Mouse (Mus musculus): ENCODE results near the gene Stard9. TPM values are rescaled to one million over a fixed set of nuclear protein-coding genes. Genes with fewer than 3 reads are reported as not detected.
"Not testable (repeated sequence)": the region's sequence is repeated elsewhere in the genome, so short reads cannot be mapped to it uniquely, and the experiment has no call there.

The Stard9 gene
- polyA plus RNA-seq, 1 experiment from 2014 or later, result 3.2 TPM

DNA sequence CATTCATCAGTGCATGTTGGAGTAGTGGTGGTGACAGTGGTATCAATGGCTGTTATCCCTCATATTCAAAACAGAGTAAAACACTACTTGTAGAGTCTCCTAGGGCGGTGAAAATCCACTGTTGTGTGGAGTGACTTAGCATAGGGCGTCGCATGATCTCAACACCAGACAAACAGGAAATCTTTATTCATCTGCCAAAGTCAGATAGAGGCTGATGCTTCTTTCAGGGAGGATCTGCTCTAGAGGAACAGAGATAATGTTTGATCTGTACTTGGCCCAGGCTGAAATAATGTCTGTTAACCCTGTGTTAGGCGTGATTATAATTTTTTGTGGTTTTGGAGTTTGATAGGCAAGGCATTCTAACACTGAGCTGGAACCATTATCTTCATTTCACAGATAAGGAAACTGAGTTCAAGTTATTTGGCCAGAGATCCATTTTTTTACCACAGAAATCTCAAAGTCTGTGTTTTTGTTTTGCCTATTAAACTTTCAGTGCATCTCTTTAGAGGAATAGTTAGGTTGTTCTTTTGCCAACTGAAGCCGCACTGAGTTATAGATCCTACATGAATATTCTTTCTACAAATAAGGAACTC, 31.7 kb downstream of the Stard9 start:
- no peak for DNase-seq (ENCODE audit: low spot score)
- Histone ChIP-seq H3K9me3 (no peaks in the 10 kb centered on the region), H3K27me3 (ENCODE audit: insufficient read depth, poor library complexity, severe bottlenecking) (no peaks in the 10 kb centered on the region), H3K4me1 (replicated peaks) (no peaks in the 10 kb centered on the region), H3K4me3 (no peak overlapping the region), H3K27ac (no peak overlapping the region), H3K36me3 (no peaks in the 10 kb centered on the region)
- 86% methylated on average over 5 of the region's 5 CpGs for WGBS

DNA sequence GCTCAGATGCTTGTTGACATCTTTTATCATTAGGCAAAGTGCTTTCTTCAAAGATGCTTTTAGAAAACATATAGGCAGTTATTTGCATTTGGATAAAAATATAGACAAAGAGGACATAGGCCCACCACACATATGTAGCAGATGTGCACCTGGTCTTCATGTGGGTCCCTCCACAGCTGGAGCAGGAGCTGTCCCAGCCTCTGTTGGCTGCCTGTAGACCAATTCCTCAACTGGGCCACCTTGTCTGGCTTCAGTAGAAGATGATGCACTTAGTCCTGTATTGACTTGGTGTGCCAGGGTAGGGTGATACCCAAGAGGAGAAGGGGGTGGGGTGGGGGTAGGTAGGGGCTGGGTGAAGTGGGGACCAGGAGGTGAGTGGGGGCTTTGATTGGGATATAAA, 33.8 kb downstream of the Stard9 start:
- no peaks in the 10 kb centered on the region for H3K36me3 ChIP-seq
- no peak overlapping the region for H3K27ac ChIP-seq
- H3K4me1 ChIP-seq (replicated peaks), result no peaks in the 10 kb centered on the region
- H3K4me3 ChIP-seq, result no peak overlapping the region
- no peaks in the 10 kb centered on the region for H3K9me3 ChIP-seq
- DNase-seq (ENCODE audit: low spot score), result no peak
- H3K27me3 ChIP-seq (ENCODE audit: insufficient read depth, poor library complexity, severe bottlenecking), result no peaks in the 10 kb centered on the region

DNA sequence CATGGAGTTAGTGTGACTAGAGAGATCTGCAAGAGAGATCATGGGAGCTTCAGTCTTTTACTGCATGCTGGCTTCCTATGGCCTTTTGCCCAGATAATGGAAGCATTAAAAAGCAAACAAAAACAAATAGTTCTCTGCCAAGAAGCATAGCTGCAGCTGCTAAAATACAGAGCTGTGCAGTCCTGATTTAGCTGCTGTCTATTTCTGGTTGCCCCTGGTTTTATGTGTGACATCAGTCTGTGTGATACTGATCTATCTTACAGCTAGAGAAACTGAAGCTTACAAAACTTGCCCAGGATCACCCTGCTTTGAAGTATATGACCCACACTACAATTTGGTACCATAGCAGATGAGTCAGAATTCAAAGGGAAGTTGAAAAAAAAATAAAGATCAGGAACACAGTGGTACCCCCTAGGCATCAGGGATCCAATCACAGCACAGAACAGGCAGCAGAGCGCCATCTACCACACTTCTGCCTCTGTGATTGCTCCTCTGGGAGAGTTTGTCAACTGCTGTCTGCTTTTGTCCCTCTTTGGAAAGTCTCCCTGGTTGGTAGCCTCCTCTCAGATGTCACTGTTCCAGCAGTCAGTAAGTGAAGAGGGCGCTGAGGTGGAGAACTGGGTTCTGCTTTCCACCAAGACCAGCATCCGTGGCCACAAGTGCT, 34.7 kb downstream of the Stard9 start:
- no peaks in the 10 kb centered on the region for H3K4me1 ChIP-seq (replicated peaks)
- no peak overlapping the region for H3K4me3 ChIP-seq
- H3K27ac ChIP-seq, result no peak overlapping the region
- DNase-seq (ENCODE audit: low spot score), result no peak
- H3K9me3 ChIP-seq, result no peaks in the 10 kb centered on the region
- 79% methylated on average over 3 of the region's 3 CpGs for WGBS
- no peaks in the 10 kb centered on the region for H3K27me3 ChIP-seq (ENCODE audit: insufficient read depth, poor library complexity, severe bottlenecking)
- H3K36me3 ChIP-seq, result no peaks in the 10 kb centered on the region

DNA sequence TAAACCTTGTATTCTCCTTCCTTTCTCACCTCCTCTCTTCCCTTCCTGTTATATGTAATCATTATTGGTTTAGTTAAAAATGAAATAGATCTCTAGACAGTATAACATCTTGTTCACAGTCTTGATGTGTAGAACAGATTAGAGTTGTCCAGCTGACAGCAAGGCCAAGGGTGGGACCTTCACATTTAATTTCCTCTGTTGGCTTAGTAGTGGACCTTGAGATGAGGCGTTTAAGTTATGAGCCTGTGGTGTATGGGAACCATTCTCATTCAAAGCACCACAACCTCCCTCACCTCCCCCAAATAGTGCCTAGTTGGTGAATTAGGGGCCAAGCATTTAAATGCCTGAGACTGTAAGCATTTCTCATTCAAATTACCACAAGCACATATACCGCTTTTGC, 38.5 kb downstream of the Stard9 start:
- no peaks in the 10 kb centered on the region for H3K36me3 ChIP-seq
- H3K4me3 ChIP-seq, result no peak overlapping the region
- 92% methylated on average over 2 of the region's 2 CpGs for WGBS
- no peaks in the 10 kb centered on the region for H3K9me3 ChIP-seq
- no peaks in the 10 kb centered on the region for H3K27me3 ChIP-seq (ENCODE audit: insufficient read depth, poor library complexity, severe bottlenecking)
- no peak overlapping the region for H3K27ac ChIP-seq
- no peak for DNase-seq (ENCODE audit: low spot score)
- H3K4me1 ChIP-seq (replicated peaks), result no peaks in the 10 kb centered on the region

DNA sequence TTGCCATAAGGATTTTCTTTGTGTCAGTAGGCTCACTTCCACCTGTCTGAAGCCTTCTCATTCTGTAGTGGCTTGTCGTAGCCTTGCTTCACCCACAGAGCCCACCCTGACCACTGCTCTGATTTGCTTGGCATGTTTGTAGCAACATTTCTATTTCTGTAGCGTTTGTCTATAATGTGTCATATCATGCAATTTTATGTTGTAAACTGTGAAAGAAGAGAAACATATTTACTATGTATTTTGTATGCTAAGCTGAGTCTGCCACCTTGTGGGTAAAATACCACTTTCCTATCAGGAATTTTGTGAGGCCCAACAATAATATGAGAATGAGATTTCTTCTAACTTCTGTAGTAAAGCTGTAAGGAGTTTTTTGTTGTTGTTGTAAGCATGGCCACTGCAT, 41.3 kb downstream of the Stard9 start:
- Histone ChIP-seq H3K36me3 (no peaks in the 10 kb centered on the region), H3K4me1 (replicated peaks) (no peaks in the 10 kb centered on the region), H3K27me3 (ENCODE audit: insufficient read depth, poor library complexity, severe bottlenecking) (no peaks in the 10 kb centered on the region), H3K27ac (no peak overlapping the region), H3K4me3 (no peak overlapping the region), H3K9me3 (no peaks in the 10 kb centered on the region)
- WGBS, result 84% methylated on average over 2 of the region's 2 CpGs
- no peak for DNase-seq (ENCODE audit: low spot score)

DNA sequence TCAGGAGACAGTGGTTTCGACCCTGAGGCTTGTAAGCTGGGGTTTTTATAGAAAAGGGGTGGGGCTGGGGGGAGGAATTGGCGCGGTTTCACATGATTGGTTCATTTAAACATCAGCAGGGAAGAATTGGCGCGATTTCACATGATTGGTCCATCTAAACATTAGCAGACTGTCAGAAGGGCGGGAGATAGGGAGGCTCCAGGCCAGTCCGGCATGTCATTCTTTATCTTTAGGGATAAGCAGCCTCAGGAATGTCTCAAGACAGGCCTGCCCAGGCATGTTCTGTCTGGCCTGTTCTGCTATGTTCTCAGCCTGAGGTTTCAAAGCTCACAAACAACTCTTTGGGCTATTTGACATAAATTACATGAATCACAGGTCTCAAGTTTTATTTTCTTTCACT, 52.2 kb downstream of the Stard9 start:
- not testable (repeated sequence) for H3K27me3 ChIP-seq (ENCODE audit: insufficient read depth, poor library complexity, severe bottlenecking); DNase-seq (ENCODE audit: low spot score); H3K4me1 ChIP-seq (replicated peaks); H3K27ac ChIP-seq; H3K9me3 ChIP-seq; H3K4me3 ChIP-seq
- WGBS, result 93% methylated on average over 7 of the region's 7 CpGs
- H3K36me3 ChIP-seq, result peaks cover 17% of the 10 kb centered on the region; the same call in 1 of the 2 replicates

DNA sequence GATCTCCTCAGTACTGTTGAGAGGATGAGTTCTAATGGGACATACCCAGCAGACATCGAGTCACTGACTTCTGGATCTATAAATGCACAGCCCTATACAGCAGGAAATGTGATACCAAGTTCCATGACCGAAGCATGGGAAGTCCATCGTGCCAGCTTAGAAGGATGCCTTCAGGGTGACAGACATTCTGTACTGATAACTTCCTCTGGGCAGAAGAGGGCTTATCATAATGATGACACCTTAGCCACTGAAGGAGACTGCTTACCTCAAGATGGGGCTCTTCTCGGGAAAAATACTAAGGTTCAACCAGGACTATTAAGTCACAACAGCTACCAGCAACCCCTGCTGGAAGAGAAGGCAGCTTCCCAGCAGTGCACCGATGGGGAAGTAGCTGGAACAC, 68.8 kb downstream of the Stard9 start:
- Histone ChIP-seq H3K36me3 (peaks cover 44% of the 10 kb centered on the region), H3K4me3 (no peak overlapping the region), H3K27me3 (ENCODE audit: insufficient read depth, poor library complexity, severe bottlenecking) (no peaks in the 10 kb centered on the region), H3K27ac (no peak overlapping the region), H3K4me1 (replicated peaks) (no peaks in the 10 kb centered on the region), H3K9me3 (no peaks in the 10 kb centered on the region)
- no peak for DNase-seq (ENCODE audit: low spot score)
- WGBS, result 87% methylated on average over 5 of the region's 5 CpGs

DNA sequence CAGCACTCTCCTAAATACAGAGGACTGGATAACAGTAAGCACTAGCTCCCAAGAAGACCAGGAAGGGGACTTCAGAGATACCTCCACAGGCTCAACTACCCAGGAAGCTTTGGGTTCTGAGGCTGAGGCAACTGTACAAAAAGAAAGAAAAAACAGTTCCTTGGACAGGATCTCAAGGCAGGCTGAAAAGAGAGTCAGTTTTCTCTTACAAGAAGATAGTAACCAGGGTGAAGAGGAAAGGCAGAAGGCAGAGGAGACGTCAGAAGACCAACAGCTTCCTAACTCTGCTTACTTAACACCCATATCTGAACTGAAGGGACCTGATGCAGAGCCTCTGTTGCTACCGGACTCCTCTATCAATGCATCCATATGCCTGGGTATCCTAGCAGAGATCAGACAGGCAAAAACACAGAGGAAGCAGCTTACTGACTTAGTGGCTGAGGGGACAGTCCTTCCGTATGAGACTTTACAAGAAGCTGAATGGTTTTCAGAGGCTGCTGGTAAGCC, 71.5 kb downstream of the Stard9 start:
- DNase-seq (ENCODE audit: low spot score), result no peak
- WGBS, result 91% methylated on average over 3 of the region's 3 CpGs
- no peaks in the 10 kb centered on the region for H3K27me3 ChIP-seq (ENCODE audit: insufficient read depth, poor library complexity, severe bottlenecking)

DNA sequence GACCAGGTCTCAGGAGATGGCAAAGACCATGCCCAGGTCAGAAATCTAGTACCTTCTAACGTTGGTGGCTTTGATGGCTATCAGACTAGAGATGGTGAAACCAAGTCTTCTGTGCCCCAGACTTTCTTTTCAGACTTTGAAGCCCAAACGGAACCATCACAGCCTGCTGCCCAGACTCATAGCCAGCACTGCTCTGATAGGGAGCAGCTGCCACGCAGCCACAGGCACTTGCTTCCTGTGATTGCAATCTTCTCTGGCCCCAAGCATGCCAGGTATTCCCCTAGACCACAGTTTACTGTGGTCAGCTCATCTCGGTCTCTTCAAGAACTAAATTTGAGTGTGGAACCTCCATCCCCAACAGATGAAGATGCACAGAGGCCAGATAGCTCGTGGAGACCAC, 73.8 kb downstream of the Stard9 start:
- Histone ChIP-seq H3K4me3 (no peak overlapping the region), H3K36me3 (peaks cover 15% of the 10 kb centered on the region), H3K27me3 (ENCODE audit: insufficient read depth, poor library complexity, severe bottlenecking) (no peaks in the 10 kb centered on the region), H3K27ac (no peak overlapping the region), H3K9me3 (no peaks in the 10 kb centered on the region), H3K4me1 (replicated peaks) (no peaks in the 10 kb centered on the region)
- DNase-seq (ENCODE audit: low spot score), result no peak
- WGBS, result 84% methylated on average over 5 of the region's 5 CpGs

More for the DNA sequence above, 71.5 kb downstream of the Stard9 start:
- Histone ChIP-seq H3K36me3 (peaks cover 36% of the 10 kb centered on the region), H3K4me1 (replicated peaks) (no peaks in the 10 kb centered on the region), H3K4me3 (no peak overlapping the region), H3K9me3 (no peaks in the 10 kb centered on the region), H3K27ac (no peak overlapping the region)

DNA sequence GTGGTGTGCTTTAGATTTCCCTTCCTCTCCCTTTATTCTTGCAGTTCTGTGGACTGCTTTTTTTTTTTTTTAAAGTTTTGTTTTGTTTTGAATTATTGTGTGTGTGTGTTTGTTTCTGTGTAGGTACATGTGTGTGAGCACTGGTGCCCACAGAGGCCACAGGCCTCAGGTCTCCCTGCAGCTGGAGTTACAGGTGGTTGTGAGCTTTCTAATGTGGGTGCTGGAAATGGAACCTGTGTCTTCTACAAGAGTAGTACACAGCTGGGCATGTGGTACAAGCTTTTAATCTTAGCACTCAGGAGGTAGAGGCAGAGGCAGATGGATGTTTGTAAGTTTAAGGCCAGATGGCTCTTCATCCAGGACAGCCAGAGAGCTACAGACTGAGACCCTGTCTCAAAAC, 78.1 kb downstream of the Stard9 start:
- Histone ChIP-seq H3K27me3 (ENCODE audit: insufficient read depth, poor library complexity, severe bottlenecking) (no peaks in the 10 kb centered on the region), H3K9me3 (no peaks in the 10 kb centered on the region), H3K27ac (no peak overlapping the region), H3K4me1 (replicated peaks) (no peaks in the 10 kb centered on the region), H3K4me3 (no peak overlapping the region), H3K36me3 (peaks cover 23% of the 10 kb centered on the region; the same call in 1 of the 2 replicates)
- DNase-seq (ENCODE audit: low spot score), result no peak

DNA sequence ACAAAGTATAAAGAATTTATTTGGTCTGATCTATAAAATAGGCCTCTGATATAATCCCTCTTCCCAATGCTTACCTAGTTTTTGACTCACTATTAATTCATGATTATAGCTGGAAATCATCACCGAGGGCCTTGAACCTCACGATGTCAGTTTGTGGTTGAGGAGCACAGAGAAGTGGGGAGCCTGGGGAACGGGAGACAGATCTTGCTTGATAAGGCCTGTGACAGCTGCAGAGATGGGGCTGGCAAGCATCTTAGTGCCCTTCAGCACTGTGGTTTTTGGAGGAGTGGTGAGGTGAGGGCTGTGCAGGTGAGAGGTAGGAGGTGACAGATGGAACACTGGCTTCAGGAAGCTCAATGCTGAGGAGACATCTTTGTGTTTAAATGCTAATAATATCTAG, 81.2 kb downstream of the Stard9 start:
- Histone ChIP-seq H3K4me3 (no peak overlapping the region), H3K27ac (no peak overlapping the region), H3K27me3 (ENCODE audit: insufficient read depth, poor library complexity, severe bottlenecking) (no peaks in the 10 kb centered on the region), H3K9me3 (no peaks in the 10 kb centered on the region), H3K4me1 (replicated peaks) (no peaks in the 10 kb centered on the region), H3K36me3 (peaks cover 46% of the 10 kb centered on the region)
- WGBS, result 91% methylated on average over 3 of the region's 3 CpGs
- DNase-seq (ENCODE audit: low spot score), result no peak

DNA sequence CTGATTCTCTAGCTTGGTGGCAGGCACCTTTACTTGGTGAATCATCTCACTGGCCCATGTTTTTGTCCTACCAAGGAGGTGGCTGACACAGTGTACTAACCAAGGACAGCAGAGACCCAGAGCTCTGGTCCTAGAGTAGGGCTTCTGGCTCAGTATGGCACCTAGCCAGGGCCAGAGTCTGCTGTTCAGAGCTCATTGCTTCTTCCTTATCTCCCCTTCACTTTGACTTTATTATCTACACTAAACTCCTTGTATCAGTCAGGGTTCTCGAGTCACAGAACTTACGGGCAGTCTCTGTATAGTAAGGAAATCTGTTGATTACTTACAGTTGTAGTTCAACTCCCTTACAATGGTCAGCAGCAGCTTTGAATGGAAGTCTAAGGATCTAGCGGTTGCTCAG, 82.0 kb downstream of the Stard9 start:
- WGBS, result 92% methylated on average over 3 of the region's 3 CpGs
- Histone ChIP-seq H3K4me3 (no peak overlapping the region), H3K27me3 (ENCODE audit: insufficient read depth, poor library complexity, severe bottlenecking) (no peaks in the 10 kb centered on the region), H3K9me3 (no peaks in the 10 kb centered on the region), H3K27ac (no peak overlapping the region), H3K4me1 (replicated peaks) (no peaks in the 10 kb centered on the region), H3K36me3 (peaks cover 54% of the 10 kb centered on the region)
- DNase-seq (ENCODE audit: low spot score), result no peak

DNA sequence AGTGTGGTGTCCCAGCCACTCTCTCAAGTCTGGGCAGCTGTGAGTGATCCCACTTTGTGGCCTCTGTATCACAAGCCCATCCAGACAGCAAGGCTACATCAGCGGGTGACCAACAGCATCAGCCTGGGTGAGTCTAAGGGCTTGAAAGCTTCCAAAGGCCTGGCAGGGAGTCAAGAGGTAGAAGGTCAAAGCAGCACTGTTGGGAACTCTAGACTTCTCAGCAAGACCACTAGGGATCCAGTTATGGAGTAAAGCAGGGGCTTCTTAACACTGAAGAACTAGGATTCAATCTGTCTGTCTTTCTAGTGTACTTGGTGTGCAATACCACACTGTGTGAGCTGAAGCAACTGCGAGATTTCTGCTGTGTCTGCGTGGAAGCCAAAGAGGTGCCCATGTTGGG, 84.5 kb downstream of the Stard9 start:
- H3K27me3 ChIP-seq (ENCODE audit: insufficient read depth, poor library complexity, severe bottlenecking), result no peaks in the 10 kb centered on the region
- H3K4me3 ChIP-seq, result no peak overlapping the region
- H3K27ac ChIP-seq, result no peak overlapping the region
- 96% methylated on average over 3 of the region's 3 CpGs for WGBS
- H3K9me3 ChIP-seq, result no peaks in the 10 kb centered on the region
- H3K4me1 ChIP-seq (replicated peaks), result no peaks in the 10 kb centered on the region
- peaks cover 79% of the 10 kb centered on the region for H3K36me3 ChIP-seq
- DNase-seq (ENCODE audit: low spot score), result no peak

DNA sequence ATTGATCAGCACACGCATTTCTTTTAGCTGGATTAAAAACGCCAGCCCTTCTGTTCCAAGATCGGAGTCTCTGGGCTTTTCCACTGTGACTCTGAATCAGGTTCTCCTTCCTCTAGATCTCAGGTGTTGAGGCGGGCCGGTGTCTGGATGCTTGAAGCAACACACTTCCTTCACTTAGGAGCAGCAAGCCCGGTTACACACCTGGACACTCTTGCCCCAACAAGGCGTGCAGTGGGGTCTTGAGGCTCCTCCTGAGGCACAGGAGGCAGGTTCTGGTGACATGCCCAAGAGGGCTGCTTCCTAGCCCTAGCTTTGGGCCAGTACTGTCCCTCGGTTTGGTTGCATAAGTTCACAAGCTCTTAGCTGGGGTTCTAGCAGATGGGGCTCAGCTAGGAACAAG, 89.6 kb downstream of the Stard9 start:
- Histone ChIP-seq H3K36me3 (peaks cover 98% of the 10 kb centered on the region), H3K4me1 (replicated peaks) (no peaks in the 10 kb centered on the region), H3K4me3 (no peak overlapping the region), H3K27ac (no peak overlapping the region), H3K27me3 (ENCODE audit: insufficient read depth, poor library complexity, severe bottlenecking) (no peaks in the 10 kb centered on the region), H3K9me3 (no peaks in the 10 kb centered on the region)
- WGBS, result 94% methylated on average over 8 of the region's 8 CpGs
- DNase-seq (ENCODE audit: low spot score), result no peak

Measured in hindbrain, embryonic 10.5 days (tissue).